Mouse (Mus musculus) bone marrow macrophage, adult 2 months (primary cell): ENCODE measurements around the gene Ror1.

Experiments used
- CTCF ChIP-seq: IDR thresholded peaks from 2 replicates; pipeline ENCODE4 v1.5.1; 2012; ENCODE audit warnings: low read depth, mild to moderate bottlenecking, low read length, moderate library complexity
- POLR2A ChIP-seq: IDR thresholded peaks from 2 replicates; pipeline ENCODE4 v1.6.1; 2012; ENCODE audit warnings: mild to moderate bottlenecking, low read depth, low read length, borderline replicate concordance

GRCm38 (mm10) chr4:100170161-100170650 lies 74.6 kb downstream of the Ror1 start:
- TF ChIP-seq CTCF (no peak), POLR2A (no peak)
